Mouse (Mus musculus): ENCODE measurements around the gene Taar3. TPM values are rescaled to one million over a fixed set of nuclear protein-coding genes. Genes with fewer than 3 reads are reported as not detected.

Gene Taar3
- polyA plus RNA-seq (2012; rRNA removed; ENCODE audit: low replicate concordance), result not detected in 2 replicates

DNA sequence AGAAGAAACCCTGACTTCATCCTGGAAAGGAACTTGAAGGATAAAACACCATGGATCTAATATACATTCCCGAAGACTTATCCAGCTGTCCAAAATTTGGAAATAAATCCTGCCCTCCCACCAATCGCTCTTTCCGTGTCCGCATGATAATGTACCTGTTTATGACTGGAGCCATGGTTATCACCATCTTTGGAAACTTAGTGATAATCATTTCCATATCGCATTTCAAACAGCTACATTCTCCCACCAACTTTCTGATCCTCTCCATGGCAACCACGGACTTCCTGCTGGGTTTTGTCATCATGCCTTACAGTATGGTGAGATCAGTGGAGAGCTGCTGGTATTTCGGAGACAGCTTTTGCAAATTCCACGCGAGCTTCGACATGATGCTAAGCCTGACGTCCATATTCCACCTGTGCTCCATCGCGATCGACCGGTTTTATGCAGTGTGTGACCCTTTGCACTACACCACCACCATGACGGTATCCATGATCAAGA, at the start of gene Taar3:
TSS of gene Taar3 (plus strand) at position 51 of the 498 bp plus-strand sequence.

DNA sequence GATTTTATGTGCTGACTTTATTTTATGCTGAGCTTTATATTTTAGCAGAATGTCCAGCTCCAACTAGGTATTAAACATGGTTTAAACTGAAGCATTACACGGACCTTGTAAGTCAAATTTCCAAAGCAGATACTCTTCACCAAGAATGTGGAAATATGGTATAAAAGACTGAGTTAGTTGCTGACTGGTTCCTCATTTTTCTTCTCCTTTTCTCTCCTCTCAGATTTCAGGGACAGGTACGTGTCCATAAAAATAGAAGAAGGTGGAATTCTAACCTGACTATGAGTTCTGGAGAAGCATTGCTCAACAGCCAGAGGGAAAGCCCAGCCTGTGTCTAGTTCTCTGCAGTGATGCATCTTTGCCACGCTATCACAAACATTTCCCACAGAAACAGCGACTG, 29.3 kb upstream of the Taar3 start, which contains the start of gene Taar1:
TSS of gene Taar1 (plus strand) at position 301 of the 400 bp plus-strand sequence.

DNA sequence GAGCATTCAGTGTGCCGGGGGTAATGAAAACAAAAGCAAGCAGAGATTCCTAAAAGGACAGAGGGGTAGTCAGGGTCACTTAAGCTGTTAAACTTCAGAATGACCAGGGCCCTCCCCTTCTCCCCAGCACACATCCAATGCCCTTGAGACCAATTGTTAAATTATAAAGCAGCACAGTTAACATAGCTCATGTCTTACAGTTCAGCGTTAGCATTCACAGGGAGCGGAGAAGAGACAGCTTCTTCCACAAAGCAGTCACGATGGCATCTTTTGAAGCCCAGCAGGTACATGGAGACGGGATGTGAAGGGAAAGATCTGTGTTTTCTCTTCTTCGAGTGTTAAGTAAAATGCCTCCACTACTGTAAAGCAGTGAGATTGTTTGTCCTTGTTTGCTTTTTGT, 11.0 kb upstream of the Taar3 start, which contains the start of gene Taar2:
TSS of gene Taar2 (plus strand) at position 261 of the 400 bp plus-strand sequence.

DNA sequence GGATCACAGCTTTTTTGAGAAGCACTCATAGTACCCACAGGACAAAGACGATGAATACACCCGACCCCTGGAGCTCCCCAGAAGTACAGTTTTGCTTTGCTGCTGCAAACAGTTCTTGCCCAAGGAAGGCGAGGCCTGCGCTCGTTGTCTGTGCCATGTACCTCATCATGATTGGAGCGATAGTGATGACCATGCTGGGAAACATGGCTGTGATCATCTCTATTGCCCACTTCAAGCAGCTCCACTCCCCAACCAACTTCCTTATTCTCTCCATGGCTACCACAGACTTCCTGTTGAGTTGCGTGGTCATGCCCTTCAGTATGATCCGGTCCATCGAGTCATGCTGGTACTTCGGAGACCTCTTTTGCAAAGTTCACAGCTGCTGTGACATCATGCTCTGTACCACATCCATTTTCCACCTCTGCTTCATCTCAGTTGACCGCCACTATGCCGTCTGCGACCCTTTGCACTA, 11.1 kb downstream of the Taar3 start, which contains the start of gene Taar4:
TSS of gene Taar4 (plus strand) at position 51 of the 472 bp plus-strand sequence.

GRCm38 (mm10) chr10:23970656-23971165, 21.4 kb downstream of the Taar3 start, which contains the start of gene Taar5:
Gene Taar5, plus strand, starts transcription at chr10:23970706.

DNA sequence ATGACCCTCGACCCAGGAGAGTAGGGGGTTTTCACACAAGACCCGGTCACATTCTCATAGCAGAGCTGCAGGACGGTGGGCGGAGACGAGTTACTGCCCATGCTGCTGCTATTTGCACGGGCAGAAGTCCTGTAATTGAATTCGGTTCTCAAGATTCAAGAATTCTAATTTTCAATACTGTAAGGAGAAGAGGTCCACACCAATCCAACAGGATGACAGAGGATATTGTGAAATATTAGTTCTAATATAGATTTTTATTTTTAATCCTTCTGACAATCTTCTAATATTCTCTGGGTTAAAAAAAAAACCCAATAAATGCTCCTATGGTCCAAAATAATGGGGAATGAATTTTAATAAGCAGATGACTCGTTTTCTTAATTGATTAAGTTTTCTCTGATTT, 36.2 kb downstream of the Taar3 start, which contains the start of gene Taar6:
TSS of gene Taar6 (minus strand) at position 101 of the 400 bp plus-strand sequence.

DNA sequence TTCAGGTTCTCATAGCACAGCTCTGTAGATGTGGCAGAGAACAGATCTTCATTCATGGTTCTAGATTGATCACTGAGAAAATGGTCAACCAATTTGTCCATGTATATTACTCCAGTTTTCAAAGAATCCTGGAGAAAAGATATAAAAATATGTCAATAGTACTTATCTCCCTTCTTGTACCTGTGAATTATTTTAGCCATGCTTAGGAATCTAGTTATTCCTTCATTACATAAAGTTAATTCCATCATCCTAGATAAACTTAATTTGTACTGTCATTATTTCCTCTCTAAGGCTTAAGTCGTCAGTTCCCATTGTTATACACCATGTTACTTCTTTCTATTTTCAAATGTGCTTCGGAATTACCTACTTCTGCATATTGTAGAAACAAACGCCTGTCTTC, 44.0 kb downstream of the Taar3 start, which contains the start of gene Taar7a:
TSS of gene Taar7a (minus strand) at position 101 of the 400 bp plus-strand sequence.

DNA sequence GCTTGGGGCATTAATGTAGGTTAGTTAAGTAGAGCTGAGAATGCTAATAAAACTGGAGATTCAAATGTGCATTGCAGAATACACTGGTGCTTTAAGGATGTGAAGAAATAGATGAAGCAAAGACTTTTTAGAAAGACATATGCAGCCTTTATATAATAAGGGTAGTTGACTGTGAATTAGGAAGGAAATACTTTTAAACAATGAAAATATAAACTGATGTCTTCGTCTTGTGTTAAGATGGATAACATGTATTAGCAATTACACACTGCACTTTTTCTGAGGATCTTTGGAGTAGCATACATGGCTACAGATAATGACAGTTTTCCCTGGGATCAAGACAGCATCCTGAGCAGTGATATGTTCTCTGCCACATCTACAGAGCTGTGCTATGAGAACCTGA, 50.3 kb downstream of the Taar3 start, which contains the start of gene Taar7b:
TSS of gene Taar7b (plus strand) at position 301 of the 400 bp plus-strand sequence.

Other genes starting within 250 kb of the Taar3 start
- gene Rps12, start 162.3 kb upstream of the Taar3 start, polyA plus RNA-seq (2012; rRNA removed; ENCODE audit: low replicate concordance), result 1,066 and 1,138 TPM in 2 replicates
- gene Slc18b1, start 152.6 kb upstream of the Taar3 start, polyA plus RNA-seq (2012; rRNA removed; ENCODE audit: low replicate concordance), result 15.1 and 22.6 TPM in 2 replicates
- 5.4 and 10.9 TPM in 2 replicates for gene Vnn3, start 98.1 kb upstream of the Taar3 start, polyA plus RNA-seq (2012; rRNA removed; ENCODE audit: low replicate concordance)
- 1.6 and 3.9 TPM in 2 replicates for gene Vnn1, start 54.9 kb upstream of the Taar3 start, polyA plus RNA-seq (2012; rRNA removed; ENCODE audit: low replicate concordance)
- gene Taar1, start 29.2 kb upstream of the Taar3 start, polyA plus RNA-seq (2012; rRNA removed; ENCODE audit: low replicate concordance), result not detected in 2 replicates
- not detected in 2 replicates for gene Taar2, start 11.0 kb upstream of the Taar3 start, polyA plus RNA-seq (2012; rRNA removed; ENCODE audit: low replicate concordance)
- gene Taar4, start 10.9 kb downstream of the Taar3 start, polyA plus RNA-seq (2012; rRNA removed; ENCODE audit: low replicate concordance), result not detected in 2 replicates
- not detected in 2 replicates for gene Taar5, start 21.1 kb downstream of the Taar3 start, polyA plus RNA-seq (2012; rRNA removed; ENCODE audit: low replicate concordance)
- not detected in 2 replicates for gene Taar6, start 36.1 kb downstream of the Taar3 start, polyA plus RNA-seq (2012; rRNA removed; ENCODE audit: low replicate concordance)
- gene Taar7a, start 43.9 kb downstream of the Taar3 start, polyA plus RNA-seq (2012; rRNA removed; ENCODE audit: low replicate concordance), result not detected in 2 replicates
- gene Taar7b, start 50.4 kb downstream of the Taar3 start, polyA plus RNA-seq (2012; rRNA removed; ENCODE audit: low replicate concordance), result not detected in 2 replicates
- gene Taar7d, start 77.7 kb downstream of the Taar3 start, polyA plus RNA-seq (2012; rRNA removed; ENCODE audit: low replicate concordance), result not detected in 2 replicates
- gene Taar7e, start 88.1 kb downstream of the Taar3 start, polyA plus RNA-seq (2012; rRNA removed; ENCODE audit: low replicate concordance), result not detected in 2 replicates
- not detected in 2 replicates for gene Taar7f, start 100.0 kb downstream of the Taar3 start, polyA plus RNA-seq (2012; rRNA removed; ENCODE audit: low replicate concordance)
- gene Taar8a, start 126.9 kb downstream of the Taar3 start, polyA plus RNA-seq (2012; rRNA removed; ENCODE audit: low replicate concordance), result not detected in 2 replicates
- not detected in 2 replicates for gene Taar8b, start 142.7 kb downstream of the Taar3 start, polyA plus RNA-seq (2012; rRNA removed; ENCODE audit: low replicate concordance)
- gene Taar8c, start 152.4 kb downstream of the Taar3 start, polyA plus RNA-seq (2012; rRNA removed; ENCODE audit: low replicate concordance), result not detected in 2 replicates
- not detected in 2 replicates for gene Taar9, start 160.0 kb downstream of the Taar3 start, polyA plus RNA-seq (2012; rRNA removed; ENCODE audit: low replicate concordance)
- gene Stx7, start 199.7 kb downstream of the Taar3 start, polyA plus RNA-seq (2012; rRNA removed; ENCODE audit: low replicate concordance), result 28.8 and 34.8 TPM in 2 replicates

Measured in mammary gland, adult 2 months (tissue).